Mouse (Mus musculus): ENCODE measurements around the gene Notch2. TPM values are rescaled to one million over a fixed set of nuclear protein-coding genes. Genes with fewer than 3 reads are reported as not detected.

The Notch2 gene
- total RNA-seq (2014; rRNA removed) (22.8 and 33.5 TPM in 2 replicates), polyA plus RNA-seq (2015; fragmentation: Nextera tagmentation; extraction: Ambion mirVana) (5.4 and 6.1 TPM in 2 replicates)

DNA sequence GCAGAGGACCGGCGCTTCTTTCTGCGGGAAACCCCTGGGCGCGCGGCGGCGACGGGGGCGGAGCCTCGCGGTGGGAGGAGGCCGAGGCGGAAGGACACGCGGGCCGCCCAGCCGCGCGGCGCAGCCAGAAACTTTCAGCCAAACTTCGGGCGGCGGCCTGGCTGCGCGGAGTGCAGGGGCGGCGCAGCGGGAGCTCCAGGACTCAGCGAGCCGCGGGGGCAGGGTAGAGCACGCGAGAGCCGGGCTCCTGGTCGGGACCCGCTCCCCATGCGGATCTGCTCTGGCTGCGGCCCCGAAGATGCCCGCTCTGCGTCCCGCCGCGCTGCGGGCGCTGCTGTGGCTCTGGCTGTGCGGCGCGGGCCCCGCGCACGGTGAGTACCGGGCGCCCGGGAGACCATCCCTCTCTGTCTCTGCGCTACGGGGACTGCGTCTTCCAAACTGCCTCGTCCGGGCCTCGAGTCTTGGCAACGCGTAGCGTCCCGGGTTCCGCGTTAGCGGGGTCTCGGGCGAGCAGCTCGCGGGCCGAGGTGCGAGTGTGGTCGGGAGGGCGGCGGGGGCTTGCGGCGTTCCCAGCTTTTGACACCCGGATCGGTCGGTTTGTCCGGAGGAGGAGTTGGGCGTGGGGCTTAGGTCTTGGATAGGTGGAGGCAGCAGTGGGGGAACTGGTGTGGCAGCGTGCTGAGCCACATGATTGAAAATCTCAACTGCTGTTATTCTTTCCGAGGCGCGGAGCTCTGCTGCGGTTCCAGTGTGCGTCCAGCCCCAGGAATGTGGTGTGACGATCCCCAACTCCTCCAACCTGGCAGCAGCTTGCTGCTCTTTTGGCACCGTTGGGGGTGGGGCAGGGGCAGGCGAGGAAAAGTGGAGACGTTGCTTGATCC is at the start of gene Notch2:
TSS of gene Notch2 (plus strand) at position 127 of the 881 bp plus-strand sequence.
- TF ChIP-seq CTCF (IDR thresholded peaks at IDR 0.05), result no peak
- under 1% methylated on average over 74 of the region's 95 CpGs for WGBS
- peak; percentile 88 for ATAC-seq (ENCODE audit: low FRiP score)

DNA sequence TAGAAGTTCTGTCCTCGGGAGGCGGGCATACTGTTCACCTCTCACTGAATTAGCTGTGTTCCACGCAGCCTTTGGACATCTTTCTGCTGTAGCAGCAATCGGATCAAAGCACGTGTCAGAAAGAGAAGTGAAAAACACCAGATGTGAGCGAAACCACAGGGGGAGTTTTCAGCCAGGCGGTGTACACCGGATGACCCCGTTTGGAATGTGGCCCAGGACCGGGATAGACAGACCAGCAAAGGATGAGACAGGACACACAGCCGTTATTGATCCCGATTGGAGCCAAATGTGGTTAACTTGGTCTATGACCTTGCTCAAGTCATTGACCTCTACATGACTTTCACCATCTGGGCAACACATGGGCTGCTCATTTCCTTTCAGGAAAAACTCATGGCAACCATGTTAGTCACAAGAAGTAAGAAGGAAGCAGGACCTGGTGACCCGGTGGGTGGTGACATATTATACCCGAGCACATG is 48.4 kb upstream of the Notch2 start:
- no peak overlapping the region for H3K27ac ChIP-seq (ENCODE audit: low read depth, low read length)
- 88% methylated on average over 14 of the region's 14 CpGs for WGBS
- ATAC-seq (ENCODE audit: low FRiP score), result no peak

More for the DNA sequence above, at the start of gene Notch2:
- Histone ChIP-seq H3K4me3 (ENCODE audit: low read depth, low read length) (peak within 1 kb of the TSS; percentile 82), H3K27ac (ENCODE audit: low read depth, low read length) (peak within 1 kb of the TSS; percentile 32; the same call in 1 of the 2 replicates), H3K4me1 (ENCODE audit: insufficient read depth, low read length) (0 out of 2 replicates have a peak, but pooled peaks cover 2% of the 10 kb centered on the region), H3K36me3 (ENCODE audit: insufficient read depth, low read length) (no peaks in the 10 kb centered on the region), H3K27me3 (ENCODE audit: insufficient read depth, low read length) (no peaks in the 10 kb centered on the region; the same call in 1 of the 2 replicates), H3K4me2 (ENCODE audit: low read depth, low read length, poor library complexity, severe bottlenecking) (peak within 1 kb of the TSS; percentile 98), H3K9me3 (ENCODE audit: low read length) (no peaks in the 10 kb centered on the region), H3K9ac (replicated peaks; ENCODE audit: low read length, poor library complexity, severe bottlenecking) (peak within 1 kb of the TSS; percentile 64)
- DNase-seq (ENCODE audit: low spot score), result peak; percentile 94

DNA sequence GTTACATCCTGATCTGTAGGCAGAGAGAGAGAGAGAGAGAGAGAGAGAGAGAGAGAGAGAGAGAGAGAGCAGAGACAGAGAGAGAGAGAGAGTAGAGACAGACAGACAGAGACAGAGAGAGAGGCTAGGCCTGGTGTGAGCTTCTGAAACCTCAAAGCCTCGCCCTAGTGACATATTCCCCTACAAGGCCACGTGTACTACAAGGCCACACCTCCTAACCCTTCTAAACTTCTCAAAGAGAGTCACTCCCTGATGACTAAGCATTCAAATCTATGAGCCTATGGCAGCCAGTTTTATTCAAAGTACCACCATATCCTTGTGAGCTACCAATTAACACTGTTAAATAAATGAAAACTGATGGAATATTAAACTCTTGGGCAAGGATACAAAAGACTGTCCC is 45.7 kb upstream of the Notch2 start:
- H3K9ac ChIP-seq (replicated peaks; ENCODE audit: low read length, poor library complexity, severe bottlenecking), result no peak overlapping the region
- DNase-seq (ENCODE audit: low spot score) (no peak), ATAC-seq (ENCODE audit: low FRiP score) (no peak)
- no peaks in the 10 kb centered on the region for H3K36me3 ChIP-seq (ENCODE audit: insufficient read depth, low read length)
- no peak overlapping the region for H3K4me2 ChIP-seq (ENCODE audit: low read depth, low read length, poor library complexity, severe bottlenecking)
- 74% methylated on average over 2 of the region's 2 CpGs for WGBS
- H3K27me3 ChIP-seq (ENCODE audit: insufficient read depth, low read length), result no peaks in the 10 kb centered on the region
- no peak for TF ChIP-seq CTCF (IDR thresholded peaks at IDR 0.05)
- H3K9me3 ChIP-seq (ENCODE audit: low read length), result no peaks in the 10 kb centered on the region
- no peak overlapping the region for H3K4me3 ChIP-seq (ENCODE audit: low read depth, low read length)
- H3K4me1 ChIP-seq (ENCODE audit: insufficient read depth, low read length), result no peaks in the 10 kb centered on the region
- H3K27ac ChIP-seq (ENCODE audit: low read depth, low read length), result no peak overlapping the region

More for the DNA sequence above, 48.4 kb upstream of the Notch2 start:
- no peak for TF ChIP-seq CTCF (IDR thresholded peaks at IDR 0.05)
- Histone ChIP-seq H3K4me2 (ENCODE audit: low read depth, low read length, poor library complexity, severe bottlenecking) (no peak overlapping the region), H3K4me1 (ENCODE audit: insufficient read depth, low read length) (peaks cover 5% of the 10 kb centered on the region; the same call in 1 of the 2 replicates), H3K9ac (replicated peaks; ENCODE audit: low read length, poor library complexity, severe bottlenecking) (no peak overlapping the region), H3K9me3 (ENCODE audit: low read length) (no peaks in the 10 kb centered on the region), H3K36me3 (ENCODE audit: insufficient read depth, low read length) (no peaks in the 10 kb centered on the region), H3K4me3 (ENCODE audit: low read depth, low read length) (no peak overlapping the region), H3K27me3 (ENCODE audit: insufficient read depth, low read length) (no peaks in the 10 kb centered on the region)
- DNase-seq (ENCODE audit: low spot score), result peak; percentile 8

DNA sequence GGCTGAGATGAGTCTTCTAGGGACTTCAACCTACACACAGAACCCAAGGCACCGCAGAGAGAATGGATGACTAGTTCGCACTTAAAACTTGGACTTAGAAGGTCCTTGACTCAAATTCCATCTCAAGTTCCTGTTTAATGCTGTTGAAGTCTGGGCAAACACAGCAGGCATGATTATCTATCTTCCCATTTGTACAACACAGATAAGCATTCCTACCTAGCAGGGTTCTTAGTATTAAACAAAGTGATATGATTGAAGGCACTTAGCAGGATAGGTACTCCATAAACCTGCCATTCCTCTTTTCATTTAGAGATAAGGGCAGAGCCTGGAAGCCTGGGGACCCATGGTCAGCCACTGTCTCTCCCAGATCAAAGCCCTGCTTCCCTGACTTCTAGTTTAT is 45.1 kb upstream of the Notch2 start:
- 88% methylated on average over 2 of the region's 2 CpGs for WGBS
- Histone ChIP-seq H3K4me2 (ENCODE audit: low read depth, low read length, poor library complexity, severe bottlenecking) (no peak overlapping the region), H3K27me3 (ENCODE audit: insufficient read depth, low read length) (no peaks in the 10 kb centered on the region), H3K9ac (replicated peaks; ENCODE audit: low read length, poor library complexity, severe bottlenecking) (no peak overlapping the region), H3K27ac (ENCODE audit: low read depth, low read length) (no peak overlapping the region), H3K36me3 (ENCODE audit: insufficient read depth, low read length) (no peaks in the 10 kb centered on the region), H3K4me1 (ENCODE audit: insufficient read depth, low read length) (no peaks in the 10 kb centered on the region), H3K9me3 (ENCODE audit: low read length) (no peaks in the 10 kb centered on the region), H3K4me3 (ENCODE audit: low read depth, low read length) (no peak overlapping the region)
- TF ChIP-seq CTCF (IDR thresholded peaks at IDR 0.05), result no peak
- DNase-seq (ENCODE audit: low spot score), result no peak
- ATAC-seq (ENCODE audit: low FRiP score), result no peak

DNA sequence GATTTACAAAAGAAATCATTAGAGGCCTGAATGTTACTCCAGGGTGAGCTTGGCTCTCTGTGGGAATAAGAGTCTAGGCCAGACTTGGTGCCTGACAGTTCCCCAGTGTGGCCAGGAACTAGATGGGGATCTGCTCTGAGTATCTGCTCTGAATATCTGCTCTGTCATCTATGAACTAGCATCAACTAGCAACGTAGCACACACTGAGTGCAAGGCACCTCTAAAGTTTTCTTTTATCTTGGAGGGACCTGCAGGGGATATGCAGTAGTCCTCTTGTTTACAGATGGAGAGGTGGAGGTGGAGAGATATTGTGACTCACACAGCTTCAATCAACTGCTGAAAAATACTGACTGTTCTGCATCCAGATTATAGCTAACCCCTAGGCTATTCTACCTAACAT is 44.3 kb upstream of the Notch2 start:
- 65% methylated on average over 1 of the region's 1 CpGs for WGBS

DNA sequence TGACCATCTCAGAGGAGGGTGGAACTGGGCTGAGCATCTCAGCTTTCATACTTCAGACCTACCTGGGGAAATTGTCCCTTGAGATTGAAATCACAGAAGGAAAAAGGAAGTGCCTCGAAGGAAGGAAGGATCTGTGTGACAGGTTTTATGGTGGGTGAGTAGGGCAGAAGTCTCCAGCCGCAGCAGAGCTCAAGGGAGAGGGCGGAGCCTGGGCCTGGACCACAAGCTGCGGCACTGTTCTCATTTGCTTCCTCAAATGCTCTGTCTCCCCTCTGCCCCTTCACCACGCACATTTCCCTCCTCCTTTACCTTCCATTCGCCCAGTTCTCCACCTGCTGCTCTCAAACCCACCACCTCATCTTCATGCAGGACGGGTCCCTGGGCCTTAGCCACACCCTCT is 42.2 kb upstream of the Notch2 start:
- no peaks in the 10 kb centered on the region for H3K9me3 ChIP-seq (ENCODE audit: low read length)
- H3K4me3 ChIP-seq (ENCODE audit: low read depth, low read length), result no peak overlapping the region
- TF ChIP-seq CTCF (IDR thresholded peaks at IDR 0.05), result no peak
- H3K4me1 ChIP-seq (ENCODE audit: insufficient read depth, low read length), result no peaks in the 10 kb centered on the region
- no peak overlapping the region for H3K4me2 ChIP-seq (ENCODE audit: low read depth, low read length, poor library complexity, severe bottlenecking)
- no peak overlapping the region for H3K9ac ChIP-seq (replicated peaks; ENCODE audit: low read length, poor library complexity, severe bottlenecking)
- H3K36me3 ChIP-seq (ENCODE audit: insufficient read depth, low read length), result no peaks in the 10 kb centered on the region
- no peak overlapping the region for H3K27ac ChIP-seq (ENCODE audit: low read depth, low read length)
- WGBS, result 31% methylated on average over 7 of the region's 7 CpGs
- no peaks in the 10 kb centered on the region for H3K27me3 ChIP-seq (ENCODE audit: insufficient read depth, low read length)
- no peak for DNase-seq (ENCODE audit: low spot score)
- no peak for ATAC-seq (ENCODE audit: low FRiP score)

More for the DNA sequence above, 44.3 kb upstream of the Notch2 start:
- no peaks in the 10 kb centered on the region for H3K9me3 ChIP-seq (ENCODE audit: low read length)
- ATAC-seq (ENCODE audit: low FRiP score), result no peak
- H3K9ac ChIP-seq (replicated peaks; ENCODE audit: low read length, poor library complexity, severe bottlenecking), result no peak overlapping the region
- H3K4me2 ChIP-seq (ENCODE audit: low read depth, low read length, poor library complexity, severe bottlenecking), result no peak overlapping the region
- no peaks in the 10 kb centered on the region for H3K4me1 ChIP-seq (ENCODE audit: insufficient read depth, low read length)
- H3K27ac ChIP-seq (ENCODE audit: low read depth, low read length), result no peak overlapping the region
- H3K27me3 ChIP-seq (ENCODE audit: insufficient read depth, low read length), result no peaks in the 10 kb centered on the region
- no peak overlapping the region for H3K4me3 ChIP-seq (ENCODE audit: low read depth, low read length)
- no peaks in the 10 kb centered on the region for H3K36me3 ChIP-seq (ENCODE audit: insufficient read depth, low read length)
- TF ChIP-seq CTCF (IDR thresholded peaks at IDR 0.05), result no peak
- DNase-seq (ENCODE audit: low spot score), result no peak
